Mouse (Mus musculus): Measurements from ENCODE around the gene Trak1. TPM values are rescaled to one million over a fixed set of nuclear protein-coding genes. Genes with fewer than 3 reads are reported as not detected.
A peak's percentile ranks its signal among the peaks of the same experiment; 100 is the strongest.

The Trak1 gene
- polyA plus RNA-seq, 1 experiment = 31.0 TPM

DNA sequence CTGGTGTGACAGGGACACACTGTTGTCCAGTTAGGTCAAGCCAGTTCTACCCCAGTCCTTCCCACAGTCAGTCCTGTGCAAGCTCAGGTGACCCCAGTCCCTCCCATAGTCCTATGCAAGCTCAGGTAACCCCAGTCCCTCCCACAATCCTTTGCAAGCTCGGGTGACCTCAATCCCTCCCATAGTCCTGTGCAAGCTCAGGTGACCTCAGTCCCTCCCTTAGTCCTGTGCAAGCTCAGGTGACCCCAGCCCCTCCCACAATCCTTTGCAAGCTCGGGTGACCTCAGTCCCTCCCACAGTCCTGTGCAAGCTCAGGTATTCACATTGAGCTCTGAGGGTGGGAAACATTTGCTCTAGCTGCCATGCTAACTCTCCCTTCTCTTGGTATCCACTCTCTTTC is 162.6 kb downstream of the Trak1 start:
- Histone ChIP-seq H3K4me1 (ENCODE audit: control insufficient read depth, insufficient read depth, insufficient read length) (no peaks in the 10 kb centered on the region), H3K27ac (ENCODE audit: insufficient read depth, low read length) (no peak overlapping the region), H3K27me3 (ENCODE audit: control insufficient read depth, insufficient read depth, low read length) (no peaks in the 10 kb centered on the region), H3K36me3 (ENCODE audit: control insufficient read depth, insufficient read depth, low read length) (peaks cover 32% of the 10 kb centered on the region), H3K4me3 (ENCODE audit: extremely low read depth, insufficient read depth, insufficient read length) (no peak overlapping the region)
- DNase-seq (ENCODE audit: low read depth in 1 of 2, low spot score in 2 of 2) = no peak
- TF ChIP-seq CTCF (IDR thresholded peaks at IDR 0.05; ENCODE audit: extremely low read depth, insufficient read depth, insufficient read length, insufficient replicate concordance) = no peak
- whole genome bisulfite sequencing = 88% methylated on average over 2 of the region's 2 CpGs

DNA sequence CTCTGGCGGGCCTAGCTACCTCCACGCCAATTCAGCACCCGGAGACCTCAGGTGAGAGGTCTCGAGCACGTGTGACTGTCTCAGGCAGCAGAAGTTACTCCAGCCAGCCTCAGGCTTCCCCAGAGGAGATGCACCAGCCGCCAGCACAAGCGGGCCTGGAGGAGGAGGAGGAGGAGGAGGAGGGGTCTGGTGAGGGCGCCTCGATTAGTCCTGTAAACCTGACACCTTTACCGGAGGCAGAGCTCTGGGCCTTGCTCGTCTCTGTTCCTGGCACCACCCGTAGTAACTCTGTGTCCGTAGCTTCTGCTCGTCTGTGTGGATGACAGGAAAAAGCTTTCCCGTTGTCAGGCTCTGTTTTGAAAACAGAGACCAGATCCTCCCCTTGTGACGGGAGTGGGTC is 163.2 kb downstream of the Trak1 start:
- TF ChIP-seq POLR2A (IDR thresholded peaks at IDR 0.05; ENCODE audit: low read depth, low read length) (no peak), CTCF (IDR thresholded peaks at IDR 0.05; ENCODE audit: extremely low read depth, insufficient read depth, insufficient read length, insufficient replicate concordance) (no peak)
- Histone ChIP-seq H3K27ac (ENCODE audit: insufficient read depth, low read length) (no peak overlapping the region), H3K36me3 (ENCODE audit: control insufficient read depth, insufficient read depth, low read length) (peaks cover 29% of the 10 kb centered on the region), H3K27me3 (ENCODE audit: control insufficient read depth, insufficient read depth, low read length) (no peaks in the 10 kb centered on the region), H3K4me1 (ENCODE audit: control insufficient read depth, insufficient read depth, insufficient read length) (no peaks in the 10 kb centered on the region), H3K4me3 (ENCODE audit: extremely low read depth, insufficient read depth, insufficient read length) (no peak overlapping the region)
- no peak for DNase-seq (ENCODE audit: low read depth in 1 of 2, low spot score in 2 of 2)
- 91% methylated on average over 16 of the region's 16 CpGs for WGBS

DNA sequence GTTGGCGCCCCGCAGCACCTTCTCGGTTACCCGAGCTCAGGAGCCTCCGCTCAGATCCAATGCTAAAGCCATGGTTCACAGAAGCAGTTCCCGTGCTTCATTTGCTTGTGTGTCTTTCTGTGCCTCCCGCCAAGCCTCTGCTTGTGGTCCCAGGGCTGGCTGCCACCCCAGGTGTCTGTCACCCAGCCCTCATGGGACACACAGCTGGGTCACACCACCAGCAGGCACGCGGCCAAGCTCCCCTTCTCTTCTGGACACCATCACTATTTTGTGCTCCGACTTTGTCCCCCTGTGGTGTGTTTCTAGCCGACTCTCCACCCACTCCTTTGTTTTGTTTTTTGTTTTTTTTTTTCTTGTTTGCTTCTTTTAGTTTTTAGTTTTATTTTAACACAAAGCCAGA is 170.2 kb downstream of the Trak1 start:
- Histone ChIP-seq H3K4me3 (ENCODE audit: extremely low read depth, insufficient read depth, insufficient read length) (no peak overlapping the region), H3K4me1 (ENCODE audit: control insufficient read depth, insufficient read depth, insufficient read length) (no peaks in the 10 kb centered on the region), H3K27me3 (ENCODE audit: control insufficient read depth, insufficient read depth, low read length) (no peaks in the 10 kb centered on the region), H3K27ac (ENCODE audit: insufficient read depth, low read length) (no peak overlapping the region), H3K36me3 (ENCODE audit: control insufficient read depth, insufficient read depth, low read length) (peaks cover 27% of the 10 kb centered on the region)
- WGBS = 91% methylated on average over 11 of the region's 11 CpGs
- no peak for DNase-seq (ENCODE audit: low read depth in 1 of 2, low spot score in 2 of 2)
- TF ChIP-seq CTCF (IDR thresholded peaks at IDR 0.05; ENCODE audit: extremely low read depth, insufficient read depth, insufficient read length, insufficient replicate concordance) = no peak
- TF ChIP-seq POLR2A (IDR thresholded peaks at IDR 0.05; ENCODE audit: low read depth, low read length) = no peak

DNA sequence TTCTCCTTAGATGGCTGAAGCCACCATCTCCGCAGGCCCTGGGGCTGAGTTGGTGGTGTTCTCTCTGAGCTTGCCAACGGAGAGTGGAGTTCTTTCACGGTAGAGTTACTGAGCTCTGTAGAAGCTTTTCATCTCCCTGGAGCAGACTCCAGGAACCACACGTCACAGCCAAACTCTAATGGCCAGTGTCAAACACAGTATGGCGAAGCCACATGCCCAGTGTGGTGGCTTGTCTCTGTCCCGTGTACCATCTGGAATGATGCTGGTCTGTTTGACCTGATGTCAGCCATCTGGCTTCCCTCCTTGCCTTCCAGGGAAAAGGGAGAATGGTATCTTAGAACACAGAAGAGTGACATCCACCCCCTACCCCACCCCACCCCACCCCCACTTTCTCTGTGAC is 172.4 kb downstream of the Trak1 start:
- Histone ChIP-seq H3K36me3 (ENCODE audit: control insufficient read depth, insufficient read depth, low read length) (peaks cover 31% of the 10 kb centered on the region), H3K4me1 (ENCODE audit: control insufficient read depth, insufficient read depth, insufficient read length) (no peaks in the 10 kb centered on the region), H3K4me3 (ENCODE audit: extremely low read depth, insufficient read depth, insufficient read length) (no peak overlapping the region), H3K27ac (ENCODE audit: insufficient read depth, low read length) (no peak overlapping the region), H3K27me3 (ENCODE audit: control insufficient read depth, insufficient read depth, low read length) (no peaks in the 10 kb centered on the region)
- no peak for DNase-seq (ENCODE audit: low read depth in 1 of 2, low spot score in 2 of 2)
- WGBS = 95% methylated on average over 6 of the region's 6 CpGs
- TF ChIP-seq CTCF (IDR thresholded peaks at IDR 0.05; ENCODE audit: extremely low read depth, insufficient read depth, insufficient read length, insufficient replicate concordance) (no peak), POLR2A (IDR thresholded peaks at IDR 0.05; ENCODE audit: low read depth, low read length) (no peak)

DNA sequence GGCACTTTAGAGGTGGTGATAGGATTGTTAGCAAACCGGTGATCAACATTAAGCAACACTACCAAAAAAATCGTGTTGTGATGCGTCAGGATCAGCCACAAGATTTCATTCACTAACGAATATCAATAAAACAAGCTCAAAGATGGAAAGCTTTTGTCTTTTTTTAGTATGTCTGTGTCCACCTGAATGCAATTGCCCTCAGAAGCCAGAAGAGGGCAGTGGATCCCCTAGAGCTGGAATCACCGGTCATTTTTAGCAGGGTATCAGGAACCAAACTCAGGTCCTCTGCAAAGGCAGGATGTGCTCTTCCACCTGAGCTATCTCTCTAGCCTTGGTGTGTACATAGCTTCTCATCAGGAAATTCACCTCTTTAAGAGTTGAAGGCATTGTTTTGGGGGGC is 177.5 kb downstream of the Trak1 start:
- DNase-seq (ENCODE audit: low read depth in 1 of 2, low spot score in 2 of 2) = no peak
- no peaks in the 10 kb centered on the region for H3K4me1 ChIP-seq (ENCODE audit: control insufficient read depth, insufficient read depth, insufficient read length)
- no peak for TF ChIP-seq POLR2A (IDR thresholded peaks at IDR 0.05; ENCODE audit: low read depth, low read length)
- no peak for TF ChIP-seq CTCF (IDR thresholded peaks at IDR 0.05; ENCODE audit: extremely low read depth, insufficient read depth, insufficient read length, insufficient replicate concordance)
- H3K27ac ChIP-seq (ENCODE audit: insufficient read depth, low read length) = no peak overlapping the region
- peaks cover 22% of the 10 kb centered on the region for H3K36me3 ChIP-seq (ENCODE audit: control insufficient read depth, insufficient read depth, low read length)
- H3K4me3 ChIP-seq (ENCODE audit: extremely low read depth, insufficient read depth, insufficient read length) = no peak overlapping the region
- H3K27me3 ChIP-seq (ENCODE audit: control insufficient read depth, insufficient read depth, low read length) = no peaks in the 10 kb centered on the region
- 84% methylated on average over 5 of the region's 5 CpGs for WGBS

DNA sequence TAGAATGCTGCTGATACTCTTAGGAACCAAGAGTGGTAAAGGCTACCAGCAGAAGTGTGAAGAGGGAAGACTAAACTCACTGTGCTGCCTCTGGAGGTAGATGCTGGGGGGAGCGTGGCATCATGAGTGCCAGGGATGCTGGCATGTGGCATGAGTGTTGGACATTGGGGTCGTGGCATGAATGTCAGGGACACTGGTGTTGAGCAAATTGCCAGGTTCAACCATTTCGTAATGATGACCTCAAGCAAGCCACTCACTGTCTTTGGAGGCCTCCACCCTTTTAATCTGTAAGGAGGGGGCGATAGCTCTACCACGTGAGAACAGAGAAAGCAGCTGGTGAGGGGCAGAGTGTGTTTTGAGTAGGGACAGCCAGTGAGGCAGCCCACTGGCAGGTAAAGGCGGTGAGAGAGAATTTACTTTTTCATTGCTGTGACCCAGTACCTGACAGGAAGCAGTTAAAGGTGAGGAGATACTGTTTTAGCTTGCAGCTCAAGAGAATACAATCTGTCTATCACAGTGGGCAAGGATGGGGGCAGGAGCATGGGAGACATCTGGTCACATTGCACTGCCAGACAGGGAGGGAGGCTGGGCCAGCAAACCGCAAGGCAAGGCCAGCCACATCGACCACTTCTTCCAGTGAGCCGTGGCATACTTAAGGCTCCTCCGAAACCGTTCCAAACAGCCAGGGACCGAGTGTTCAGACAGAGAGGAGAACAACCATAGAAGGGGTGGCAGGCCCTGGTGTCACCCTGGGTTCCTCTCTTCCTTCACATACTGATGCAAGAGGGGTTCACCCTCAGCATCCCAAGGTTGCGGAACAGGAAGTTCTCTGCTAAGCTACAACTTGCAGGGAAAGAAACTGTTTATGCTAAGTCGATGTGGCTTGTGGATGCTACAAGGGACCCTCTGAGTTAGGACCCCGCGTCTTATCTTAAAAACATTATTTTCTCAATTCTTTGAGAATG is 178.5 kb downstream of the Trak1 start:
- Histone ChIP-seq H3K4me3 (ENCODE audit: extremely low read depth, insufficient read depth, insufficient read length) (no peak overlapping the region), H3K36me3 (ENCODE audit: control insufficient read depth, insufficient read depth, low read length) (peaks cover 20% of the 10 kb centered on the region), H3K27me3 (ENCODE audit: control insufficient read depth, insufficient read depth, low read length) (no peaks in the 10 kb centered on the region), H3K4me1 (ENCODE audit: control insufficient read depth, insufficient read depth, insufficient read length) (no peaks in the 10 kb centered on the region), H3K27ac (ENCODE audit: insufficient read depth, low read length) (no peak overlapping the region)
- no peak for DNase-seq (ENCODE audit: low read depth in 1 of 2, low spot score in 2 of 2)
- TF ChIP-seq CTCF (IDR thresholded peaks at IDR 0.05; ENCODE audit: extremely low read depth, insufficient read depth, insufficient read length, insufficient replicate concordance) = no peak
- TF ChIP-seq POLR2A (IDR thresholded peaks at IDR 0.05; ENCODE audit: low read depth, low read length) = no peak
- 72% methylated on average over 16 of the region's 16 CpGs for WGBS

DNA sequence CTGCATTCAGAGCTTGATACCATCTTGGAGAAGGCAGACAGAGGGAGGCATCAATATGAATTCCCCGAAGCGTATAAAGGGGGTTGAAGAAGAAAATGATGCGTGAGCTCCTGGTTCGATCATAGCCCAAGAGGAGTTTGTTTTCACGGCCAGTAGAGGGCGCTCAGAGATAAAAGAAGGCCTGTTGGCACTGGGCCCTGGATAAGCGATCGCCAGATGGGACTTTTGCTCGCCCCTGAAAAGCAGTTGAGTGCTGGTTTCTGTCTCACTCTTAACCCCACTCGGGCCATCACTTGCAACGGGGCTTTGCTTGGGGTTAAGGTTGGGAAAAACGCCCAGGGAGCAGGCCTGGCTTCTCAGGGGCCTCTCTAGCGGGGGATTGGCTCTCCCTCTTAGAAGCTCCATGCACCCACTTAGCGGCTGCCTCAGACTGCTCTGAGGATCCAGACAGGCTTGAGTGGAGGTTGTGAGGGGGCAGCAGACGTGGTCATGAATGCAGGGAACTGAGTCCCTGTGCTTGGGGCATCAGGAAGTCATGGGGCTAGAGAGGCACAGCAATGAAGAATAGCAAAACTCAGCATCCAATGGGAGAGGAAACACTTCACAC is 180.1 kb downstream of the Trak1 start:
- no peaks in the 10 kb centered on the region for H3K27me3 ChIP-seq (ENCODE audit: control insufficient read depth, insufficient read depth, low read length)
- H3K4me1 ChIP-seq (ENCODE audit: control insufficient read depth, insufficient read depth, insufficient read length) = no peaks in the 10 kb centered on the region
- DNase-seq (ENCODE audit: low read depth in 1 of 2, low spot score in 2 of 2) = peak; percentile 27 to 46
- no peak overlapping the region for H3K4me3 ChIP-seq (ENCODE audit: extremely low read depth, insufficient read depth, insufficient read length)
- no peak overlapping the region for H3K27ac ChIP-seq (ENCODE audit: insufficient read depth, low read length)
- peaks cover 8% of the 10 kb centered on the region for H3K36me3 ChIP-seq (ENCODE audit: control insufficient read depth, insufficient read depth, low read length)
- WGBS = 16% methylated on average over 15 of the region's 15 CpGs
- TF ChIP-seq POLR2A (IDR thresholded peaks at IDR 0.05; ENCODE audit: low read depth, low read length) (no peak), CTCF (IDR thresholded peaks at IDR 0.05; ENCODE audit: extremely low read depth, insufficient read depth, insufficient read length, insufficient replicate concordance) (peak; percentile 61; the same call in 1 of the 2 replicates)
